Mouse (Mus musculus): ENCODE data around the gene Mpp3. TPM values are rescaled to one million over a fixed set of nuclear protein-coding genes. Genes with fewer than 3 reads are reported as not detected.

The Mpp3 gene
- polyA plus RNA-seq, 1 experiment from 2014 or later, result 62.7 TPM

GRCm38 (mm10) chr11:102053847-102054246, 25.6 kb upstream of the Mpp3 start:
- no peak overlapping the region for H3K4me3 ChIP-seq (ENCODE audit: low read length)
- no peak overlapping the region for H3K9ac ChIP-seq (ENCODE audit: low read depth, low read length)
- H3K4me1 ChIP-seq (ENCODE audit: control insufficient read depth, insufficient read depth, low read depth, low read length), result no peaks in the 10 kb centered on the region
- ATAC-seq, result no peak
- no peak overlapping the region for H3K27ac ChIP-seq (ENCODE audit: low read depth, low read length)
- WGBS, result 24% methylated on average over 9 of the region's 9 CpGs
- no peaks in the 10 kb centered on the region; the same call in 1 of the 2 replicates for H3K27me3 ChIP-seq (replicated peaks; ENCODE audit: control insufficient read depth, insufficient read depth, low read length)
- no peak overlapping the region for H3K4me2 ChIP-seq (ENCODE audit: low read length)
- H3K36me3 ChIP-seq (ENCODE audit: control insufficient read depth, insufficient read depth, low read length), result peaks cover 5% of the 10 kb centered on the region; the same call in 1 of the 2 replicates
- H3K9me3 ChIP-seq (ENCODE audit: control insufficient read depth, low read length), result no peaks in the 10 kb centered on the region

- Histone ChIP-seq H3K9ac (ENCODE audit: low read depth, low read length) (no peak overlapping the region), H3K4me2 (ENCODE audit: low read length) (no peak overlapping the region), H3K36me3 (ENCODE audit: control insufficient read depth, insufficient read depth, low read length) (0 out of 2 replicates have a peak, but pooled peaks cover 2% of the 10 kb centered on the region), H3K4me1 (ENCODE audit: control insufficient read depth, insufficient read depth, low read depth, low read length) (no peaks in the 10 kb centered on the region), H3K4me3 (ENCODE audit: low read length) (no peak overlapping the region), H3K9me3 (ENCODE audit: control insufficient read depth, low read length) (no peaks in the 10 kb centered on the region), H3K27me3 (replicated peaks; ENCODE audit: control insufficient read depth, insufficient read depth, low read length) (no peaks in the 10 kb centered on the region; the same call in 1 of the 2 replicates), H3K27ac (ENCODE audit: low read depth, low read length) (no peak overlapping the region)
- WGBS, result 83% methylated on average over 7 of the region's 7 CpGs
- no peak for ATAC-seq
Measured at GRCm38 (mm10) chr11:102053183-102053582, 24.9 kb upstream of the Mpp3 start.

- no peak overlapping the region for H3K4me2 ChIP-seq (ENCODE audit: low read length)
- no peaks in the 10 kb centered on the region; the same call in 1 of the 2 replicates for H3K27me3 ChIP-seq (replicated peaks; ENCODE audit: control insufficient read depth, insufficient read depth, low read length)
- H3K9me3 ChIP-seq (ENCODE audit: control insufficient read depth, low read length), result no peaks in the 10 kb centered on the region
- no peak overlapping the region for H3K9ac ChIP-seq (ENCODE audit: low read depth, low read length)
- no peak for ATAC-seq
- H3K4me3 ChIP-seq (ENCODE audit: low read length), result no peak overlapping the region
- no peaks in the 10 kb centered on the region for H3K4me1 ChIP-seq (ENCODE audit: control insufficient read depth, insufficient read depth, low read depth, low read length)
- H3K27ac ChIP-seq (ENCODE audit: low read depth, low read length), result no peak overlapping the region
- 76% methylated on average over 12 of the region's 12 CpGs for WGBS
- H3K36me3 ChIP-seq (ENCODE audit: control insufficient read depth, insufficient read depth, low read length), result 0 out of 2 replicates have a peak, but pooled peaks cover under 1% of the 10 kb centered on the region
Measured at GRCm38 (mm10) chr11:102052697-102053096, 24.4 kb upstream of the Mpp3 start.

- Histone ChIP-seq H3K27ac (ENCODE audit: low read depth, low read length) (no peak overlapping the region), H3K27me3 (replicated peaks; ENCODE audit: control insufficient read depth, insufficient read depth, low read length) (no peaks in the 10 kb centered on the region; the same call in 1 of the 2 replicates)
- 54% methylated on average over 4 of the region's 4 CpGs for WGBS
Measured at GRCm38 (mm10) chr11:102051954-102052353, 23.7 kb upstream of the Mpp3 start.

GRCm38 (mm10) chr11:102051541-102051940, 23.3 kb upstream of the Mpp3 start:
- no peaks in the 10 kb centered on the region for H3K9me3 ChIP-seq (ENCODE audit: control insufficient read depth, low read length)
- 71% methylated on average over 4 of the region's 4 CpGs for WGBS

More at GRCm38 (mm10) chr11:102051954-102052353, 23.7 kb upstream of the Mpp3 start:
- no peak overlapping the region for H3K4me2 ChIP-seq (ENCODE audit: low read length)
- H3K4me3 ChIP-seq (ENCODE audit: low read length), result no peak overlapping the region
- no peaks in the 10 kb centered on the region for H3K36me3 ChIP-seq (ENCODE audit: control insufficient read depth, insufficient read depth, low read length)
- H3K9me3 ChIP-seq (ENCODE audit: control insufficient read depth, low read length), result no peaks in the 10 kb centered on the region
- H3K4me1 ChIP-seq (ENCODE audit: control insufficient read depth, insufficient read depth, low read depth, low read length), result no peaks in the 10 kb centered on the region
- no peak for ATAC-seq
- no peak overlapping the region for H3K9ac ChIP-seq (ENCODE audit: low read depth, low read length)

GRCm38 (mm10) chr11:102049875-102050482, 21.7 kb upstream of the Mpp3 start:
- H3K27me3 ChIP-seq (replicated peaks; ENCODE audit: control insufficient read depth, insufficient read depth, low read length), result no peaks in the 10 kb centered on the region; the same call in 1 of the 2 replicates

More at GRCm38 (mm10) chr11:102051541-102051940, 23.3 kb upstream of the Mpp3 start:
- no peak overlapping the region for H3K27ac ChIP-seq (ENCODE audit: low read depth, low read length)
- H3K36me3 ChIP-seq (ENCODE audit: control insufficient read depth, insufficient read depth, low read length), result no peaks in the 10 kb centered on the region
- no peak overlapping the region for H3K4me2 ChIP-seq (ENCODE audit: low read length)
- H3K4me3 ChIP-seq (ENCODE audit: low read length), result no peak overlapping the region
- no peaks in the 10 kb centered on the region for H3K4me1 ChIP-seq (ENCODE audit: control insufficient read depth, insufficient read depth, low read depth, low read length)
- H3K27me3 ChIP-seq (replicated peaks; ENCODE audit: control insufficient read depth, insufficient read depth, low read length), result no peaks in the 10 kb centered on the region; the same call in 1 of the 2 replicates
- no peak overlapping the region for H3K9ac ChIP-seq (ENCODE audit: low read depth, low read length)
- no peak for ATAC-seq

GRCm38 (mm10) chr11:102046607-102047006, 18.3 kb upstream of the Mpp3 start:
- H3K9ac ChIP-seq (ENCODE audit: low read depth, low read length), result no peak overlapping the region
- H3K27ac ChIP-seq (ENCODE audit: low read depth, low read length), result no peak overlapping the region
- H3K4me2 ChIP-seq (ENCODE audit: low read length), result no peak overlapping the region
- ATAC-seq, result no peak
- H3K4me3 ChIP-seq (ENCODE audit: low read length), result no peak overlapping the region
- WGBS, result 84% methylated on average over 9 of the region's 9 CpGs
- no peaks in the 10 kb centered on the region for H3K36me3 ChIP-seq (ENCODE audit: control insufficient read depth, insufficient read depth, low read length)
- no peaks in the 10 kb centered on the region for H3K27me3 ChIP-seq (replicated peaks; ENCODE audit: control insufficient read depth, insufficient read depth, low read length)
- H3K9me3 ChIP-seq (ENCODE audit: control insufficient read depth, low read length), result peaks cover 3% of the 10 kb centered on the region; the same call in 1 of the 2 replicates
- no peaks in the 10 kb centered on the region for H3K4me1 ChIP-seq (ENCODE audit: control insufficient read depth, insufficient read depth, low read depth, low read length)

More at GRCm38 (mm10) chr11:102049875-102050482, 21.7 kb upstream of the Mpp3 start:
- Histone ChIP-seq H3K4me3 (ENCODE audit: low read length) (no peak overlapping the region), H3K4me2 (ENCODE audit: low read length) (no peak overlapping the region), H3K36me3 (ENCODE audit: control insufficient read depth, insufficient read depth, low read length) (no peaks in the 10 kb centered on the region), H3K4me1 (ENCODE audit: control insufficient read depth, insufficient read depth, low read depth, low read length) (no peaks in the 10 kb centered on the region), H3K9me3 (ENCODE audit: control insufficient read depth, low read length) (peaks cover 3% of the 10 kb centered on the region; the same call in 1 of the 2 replicates), H3K27ac (ENCODE audit: low read depth, low read length) (no peak overlapping the region), H3K9ac (ENCODE audit: low read depth, low read length) (no peak overlapping the region)
- WGBS, result 56% methylated on average over 14 of the region's 14 CpGs
- ATAC-seq, result no peak

GRCm38 (mm10) chr11:102044691-102045212, 16.5 kb upstream of the Mpp3 start:
- H3K36me3 ChIP-seq (ENCODE audit: control insufficient read depth, insufficient read depth, low read length), result no peaks in the 10 kb centered on the region
- no peak for ATAC-seq
- no peak overlapping the region for H3K9ac ChIP-seq (ENCODE audit: low read depth, low read length)
- 93% methylated on average over 7 of the region's 7 CpGs for WGBS
- no peak overlapping the region for H3K4me3 ChIP-seq (ENCODE audit: low read length)
- H3K9me3 ChIP-seq (ENCODE audit: control insufficient read depth, low read length), result peaks cover 3% of the 10 kb centered on the region; the same call in 1 of the 2 replicates
- no peaks in the 10 kb centered on the region for H3K27me3 ChIP-seq (replicated peaks; ENCODE audit: control insufficient read depth, insufficient read depth, low read length)
- 0 out of 2 replicates have a peak, but pooled peaks cover under 1% of the 10 kb centered on the region for H3K4me1 ChIP-seq (ENCODE audit: control insufficient read depth, insufficient read depth, low read depth, low read length)
- no peak overlapping the region for H3K27ac ChIP-seq (ENCODE audit: low read depth, low read length)
- H3K4me2 ChIP-seq (ENCODE audit: low read length), result no peak overlapping the region

GRCm38 (mm10) chr11:102043381-102043780, 15.1 kb upstream of the Mpp3 start:
- Histone ChIP-seq H3K27me3 (replicated peaks; ENCODE audit: control insufficient read depth, insufficient read depth, low read length) (no peaks in the 10 kb centered on the region), H3K36me3 (ENCODE audit: control insufficient read depth, insufficient read depth, low read length) (no peaks in the 10 kb centered on the region), H3K4me2 (ENCODE audit: low read length) (no peak overlapping the region), H3K27ac (ENCODE audit: low read depth, low read length) (no peak overlapping the region), H3K9me3 (ENCODE audit: control insufficient read depth, low read length) (peaks cover 3% of the 10 kb centered on the region; the same call in 1 of the 2 replicates), H3K4me1 (ENCODE audit: control insufficient read depth, insufficient read depth, low read depth, low read length) (peaks cover 2% of the 10 kb centered on the region; the same call in 1 of the 2 replicates), H3K9ac (ENCODE audit: low read depth, low read length) (no peak overlapping the region), H3K4me3 (ENCODE audit: low read length) (no peak overlapping the region)
- 90% methylated on average over 6 of the region's 6 CpGs for WGBS
- ATAC-seq, result no peak
